Mouse (Mus musculus) ovary, postnatal 14 days (tissue): ENCODE results near the gene Mup17.
"Not testable (repeated sequence)": the region's sequence is repeated elsewhere in the genome, so short reads cannot be mapped to it uniquely, and the experiment has no call there.

ENCODE experiments used
- DNase-seq: peaks from one replicate; pipeline ENCODE4 v3.0.0; 2022; ENCODE audit warnings: low spot score

The Mup17 gene

DNA sequence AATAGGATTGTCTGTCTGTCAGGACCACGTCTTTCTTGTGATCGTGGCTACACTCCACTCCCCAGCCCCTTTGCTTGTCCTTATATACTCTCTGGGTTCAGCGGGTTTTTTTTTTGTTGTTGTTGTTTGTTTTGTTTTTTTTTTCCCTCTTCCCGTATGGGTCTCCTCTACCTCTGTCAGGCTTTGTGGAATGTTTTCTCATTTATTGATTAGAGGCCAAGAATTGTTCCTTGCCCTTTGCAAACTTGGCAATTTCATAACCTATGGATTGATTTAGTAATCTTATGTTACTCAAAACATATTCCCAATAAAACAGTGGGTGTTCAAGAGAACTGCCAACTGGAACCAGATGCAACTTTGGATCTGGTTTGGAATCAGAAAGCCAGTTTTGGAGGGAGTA is at the start of gene Mup17:
Gene Mup17 (minus strand): TSS at position 101 of the 400 bp plus-strand sequence.
- DNase-seq: not testable (repeated sequence)

DNA sequence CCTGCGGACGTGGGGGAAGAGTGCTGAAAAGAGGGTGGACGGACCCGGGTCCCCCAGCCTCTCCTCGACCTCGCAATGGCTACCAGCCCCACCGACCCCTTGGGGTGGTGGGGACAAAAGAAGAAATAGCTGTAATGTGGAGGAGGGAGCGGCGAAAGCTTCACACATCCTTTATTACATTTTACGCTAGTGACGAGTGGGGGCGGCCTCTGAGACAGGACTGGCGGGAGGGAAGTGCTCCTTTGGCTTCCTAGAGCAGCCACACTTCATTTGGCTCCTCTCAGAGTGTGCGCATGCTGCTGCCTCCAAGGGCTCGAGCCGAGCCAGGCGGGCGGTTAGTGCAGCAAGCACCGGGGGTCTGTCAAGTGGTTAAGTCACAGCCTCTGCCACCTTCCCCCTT is 24.1 kb downstream of the Mup17 start:
- DNase-seq: not testable (repeated sequence)

DNA sequence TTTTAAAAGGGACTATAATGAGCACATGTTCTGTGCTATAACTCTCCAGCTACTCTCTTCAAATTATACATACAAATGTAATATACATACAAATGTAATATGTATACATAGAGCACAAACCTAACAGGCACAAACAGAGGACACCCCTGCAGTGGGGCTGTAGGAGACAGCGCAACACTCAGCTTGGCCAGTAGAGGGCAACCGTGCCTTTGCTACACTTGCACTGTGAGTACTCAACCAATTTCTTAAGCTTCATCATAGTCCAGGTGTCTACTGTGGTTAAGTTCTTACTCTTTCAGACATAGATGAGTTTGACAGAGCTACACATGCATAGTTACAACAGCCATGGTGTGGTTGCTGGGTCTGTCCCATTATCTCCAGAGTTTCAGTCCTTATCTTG is 39.8 kb downstream of the Mup17 start:
- DNase-seq: not testable (repeated sequence)
